In genomic region chr8:9934891-9935565, GRCm38 (mm10) we compare ENCODE assay signal across 9 mouse cellular contexts. TPM values are rescaled to one million over a fixed set of nuclear protein-coding genes. Genes with fewer than 3 reads are reported as not detected.
DNase-seq lines count a peak whose midpoint lies in the region; ATAC-seq lines count a peak whose summit lies in the region.
"Had no signal": no experiment of that assay in that cellular context is flagged by ENCODE, and none has a peak within 500 bp of the region (broad histone marks: within the 10 kb centered on the region; RNA-seq: fewer than 3 reads in every experiment).

No protein-coding gene starts in this region.

- H3K27me3 ChIP-seq in heart, embryonic 11.5 days (ENCODE audit: control insufficient read depth, insufficient read depth, low read length): no peaks in the 10 kb centered on the region
- H3K27me3 ChIP-seq in kidney, embryonic 14.5 days (ENCODE audit: control insufficient read depth, insufficient read depth, low read length): no peaks in the 10 kb centered on the region
- H3K27me3 ChIP-seq in liver, embryonic 11.5 days (replicated peaks; ENCODE audit: control insufficient read depth, insufficient read depth, low read length): no peaks in the 10 kb centered on the region

- H3K9me3 ChIP-seq in heart, embryonic 11.5 days (replicated peaks; ENCODE audit: control insufficient read depth, low read length): no peaks in the 10 kb centered on the region
- H3K9me3 ChIP-seq in kidney, embryonic 14.5 days (ENCODE audit: control insufficient read depth, low read length): no peaks in the 10 kb centered on the region
- H3K9me3 ChIP-seq in liver, embryonic 11.5 days (ENCODE audit: control insufficient read depth, low read length): no peaks in the 10 kb centered on the region

- H3K36me3 ChIP-seq in heart, embryonic 11.5 days (ENCODE audit: control insufficient read depth, insufficient read depth, low read length): no peaks in the 10 kb centered on the region
- H3K36me3 ChIP-seq in kidney, embryonic 14.5 days (ENCODE audit: control insufficient read depth, insufficient read depth, low read length): no peaks in the 10 kb centered on the region
- no peaks in the 10 kb centered on the region for H3K36me3 ChIP-seq in liver, embryonic 11.5 days (ENCODE audit: control insufficient read depth, insufficient read depth, low read length)

- no peak overlapping the region for H3K27ac ChIP-seq in heart, embryonic 11.5 days (ENCODE audit: low read depth, low read length)
- H3K27ac ChIP-seq in kidney, embryonic 14.5 days (ENCODE audit: low read depth, low read length): no peak overlapping the region
- H3K27ac ChIP-seq in liver, embryonic 11.5 days (ENCODE audit: low read depth, low read length): no peak overlapping the region
- H3K27ac ChIP-seq: macrophage had no signal

- peak; percentile 3 to 10 for DNase-seq in heart, adult 9 months (ENCODE audit: low spot score in 2 of 2)
- DNase-seq in cerebellum, adult 11-12 months: peak; percentile 32
- DNase-seq in liver, embryonic 11.5 days (ENCODE audit: low spot score): peak; percentile 33
- DNase-seq in natural killer cell, adult 2 months (ENCODE audit: low spot score in 2 of 2): peak; percentile 3 to 29
- DNase-seq in testis, postnatal 10 days (ENCODE audit: low spot score): peak; percentile 47

- H3K9ac ChIP-seq in heart, embryonic 11.5 days (ENCODE audit: low read depth, low read length): no peak overlapping the region
- no peak overlapping the region for H3K9ac ChIP-seq in kidney, embryonic 14.5 days (ENCODE audit: low read depth, low read length)
- H3K9ac ChIP-seq in liver, embryonic 11.5 days (ENCODE audit: low read depth, low read length): no peak overlapping the region

- no peak overlapping the region for H3K4me2 ChIP-seq in heart, embryonic 11.5 days
- H3K4me2 ChIP-seq in kidney, embryonic 14.5 days (replicated peaks; ENCODE audit: low read depth, low read length): no peak overlapping the region
- no peak overlapping the region for H3K4me2 ChIP-seq in liver, embryonic 11.5 days

- WGBS in heart, embryonic 11.5 days (ENCODE audit: insufficient replicate concordance): 34% methylated on average over 10 of the region's 10 CpGs
- 40% methylated on average over 10 of the region's 10 CpGs for WGBS in kidney, embryonic 14.5 days
- WGBS in liver, embryonic 11.5 days: 28% methylated on average over 10 of the region's 10 CpGs

- no peak overlapping the region for H3K4me3 ChIP-seq in heart, embryonic 11.5 days (ENCODE audit: low read depth, low read length)
- no peak overlapping the region for H3K4me3 ChIP-seq in kidney, embryonic 14.5 days (ENCODE audit: low read length)
- no peak overlapping the region for H3K4me3 ChIP-seq in liver, embryonic 11.5 days (ENCODE audit: low read depth, low read length)

- H3K4me1 ChIP-seq in heart, embryonic 11.5 days (ENCODE audit: control insufficient read depth, insufficient read depth, low read length): no peaks in the 10 kb centered on the region
- no peaks in the 10 kb centered on the region for H3K4me1 ChIP-seq in kidney, embryonic 14.5 days (ENCODE audit: control insufficient read depth, insufficient read depth, low read length)
- H3K4me1 ChIP-seq in liver, embryonic 11.5 days (replicated peaks; ENCODE audit: control insufficient read depth, insufficient read depth, low read length): no peaks in the 10 kb centered on the region

- ATAC-seq in heart, embryonic 11.5 days (replicated peaks; ENCODE audit: insufficient number of reproducible peaks, low FRiP score, low TSS enrichment): no peak
- peak; percentile 55; the same call in 1 of the 2 replicates for ATAC-seq in frontal cortex, adult (ENCODE audit: low TSS enrichment)
- ATAC-seq in kidney, embryonic 14.5 days (ENCODE audit: low FRiP score, low TSS enrichment): 0 out of 2 replicates have a peak, but pooled peaks have one; percentile 24
- ATAC-seq in liver, embryonic 11.5 days (replicated peaks; ENCODE audit: low FRiP score): peak; percentile 66

RNA-seq across cellular contexts. Expression of gene Lig4, which starts 42.5 kb away (rescaled TPM):
- 4.3 and 5.4 TPM in 2 replicates for polyA plus RNA-seq in heart, embryonic 11.5 days (2014; fragmentation: Nextera tagmentation; extraction: Ambion mirVana)
- polyA plus RNA-seq in kidney, embryonic 14.5 days (2014; fragmentation: Nextera tagmentation; extraction: Ambion mirVana): 2.6 and 5.8 TPM in 2 replicates
- 3.6 and 3.7 TPM in 2 replicates for polyA plus RNA-seq in liver, embryonic 11.5 days (2014; fragmentation: Nextera tagmentation; extraction: Ambion mirVana)

RNA-seq across cellular contexts. Expression of gene Abhd13, which starts 42.5 kb away (rescaled TPM):
- polyA plus RNA-seq in heart, embryonic 11.5 days (2014; fragmentation: Nextera tagmentation; extraction: Ambion mirVana): 13.9 and 17.2 TPM in 2 replicates
- 11.9 and 24.2 TPM in 2 replicates for polyA plus RNA-seq in kidney, embryonic 14.5 days (2014; fragmentation: Nextera tagmentation; extraction: Ambion mirVana)
- 10.9 and 12.8 TPM in 2 replicates for polyA plus RNA-seq in liver, embryonic 11.5 days (2014; fragmentation: Nextera tagmentation; extraction: Ambion mirVana)
